Mouse (Mus musculus) forelimb bud, embryonic 11.5 days (tissue): ENCODE measurements at regions not wholly inside any gene's neighbourhood (a gene's known extent, or its start where the extent isn't known, plus 50 kb on each side); places are given as distances from the start of the nearest gene placed in this dataset.
"Not testable (repeated sequence)": the region's sequence is repeated elsewhere in the genome, so short reads cannot be mapped to it uniquely, and the experiment has no call there.

Source experiments
- DNase-seq: peaks from one replicate; pipeline ENCODE4 v3.0.0-alpha.2; 2012; ENCODE audit warnings: low read depth, low spot score

- no peak for DNase-seq
Observed at GRCm38 (mm10) chr9:94133682-94134081, 404.2 kb downstream of the 1190002N15Rik start.

DNA sequence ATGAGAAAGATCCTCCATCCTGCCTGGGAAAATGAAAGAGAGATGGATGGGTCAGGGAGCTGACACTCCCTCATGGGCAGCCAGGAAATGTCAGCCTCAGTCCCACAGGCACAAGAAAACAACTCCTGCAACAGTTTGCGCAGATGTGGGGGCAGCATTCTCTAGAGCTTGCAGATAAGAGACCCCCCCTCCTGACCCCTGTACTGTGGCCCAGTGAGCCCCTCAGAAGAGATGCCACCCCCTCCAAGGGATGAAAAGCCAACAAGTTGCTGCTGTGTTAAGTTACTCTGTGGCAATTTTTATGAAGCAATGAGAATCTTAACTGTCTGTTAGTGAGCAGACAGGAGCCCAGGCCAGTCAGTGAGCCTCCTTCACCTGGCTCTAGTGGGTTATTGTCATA is 406.5 kb downstream of the 1190002N15Rik start:
- DNase-seq: no peak

DNA sequence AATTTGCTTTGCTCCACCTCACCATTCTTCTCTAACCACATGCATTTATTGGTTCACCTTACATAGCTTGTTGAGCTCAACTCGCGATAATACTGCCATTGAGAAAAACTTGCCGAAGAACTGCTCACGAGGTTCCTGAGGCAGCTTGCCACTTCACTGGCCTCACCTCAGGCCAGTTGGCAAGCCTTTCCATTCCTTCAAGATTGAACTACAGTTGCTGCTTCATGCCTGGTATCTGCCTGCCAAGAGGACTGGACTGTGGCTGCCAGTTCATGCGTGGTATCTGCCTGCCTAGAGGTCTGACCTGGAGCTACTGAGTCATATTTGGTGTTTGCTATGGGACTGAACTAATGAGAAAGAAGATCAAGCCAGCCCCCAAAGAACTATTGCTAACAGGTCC is 420.9 kb downstream of the 1190002N15Rik start:
- no peak for DNase-seq

DNA sequence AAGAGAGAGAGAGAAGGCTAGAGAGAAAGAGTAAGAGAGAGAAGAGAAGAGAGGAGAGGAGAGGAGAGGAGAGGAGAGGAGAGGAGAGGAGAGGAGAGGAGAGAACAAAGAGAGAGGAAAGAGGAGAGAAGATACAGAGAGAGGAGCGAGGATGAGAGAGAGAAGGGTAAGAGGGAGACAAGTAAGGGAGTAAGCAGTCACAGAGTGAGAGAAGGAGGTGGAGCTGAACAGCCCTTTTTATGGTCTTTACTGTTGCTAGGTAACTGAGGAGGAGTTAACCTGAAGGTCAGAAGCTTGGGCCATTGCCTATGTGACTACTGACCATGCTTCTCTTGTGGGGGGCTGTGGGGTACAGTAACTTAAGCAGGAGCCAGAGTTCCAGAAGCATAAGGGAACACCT is 430.2 kb downstream of the 1190002N15Rik start:
- not testable (repeated sequence) for DNase-seq

- DNase-seq: no peak
Observed at GRCm38 (mm10) chr9:94104669-94105068, 433.2 kb downstream of the 1190002N15Rik start.

- DNase-seq: no peak
Observed at GRCm38 (mm10) chr9:94101958-94102357, 435.9 kb downstream of the 1190002N15Rik start.

DNA sequence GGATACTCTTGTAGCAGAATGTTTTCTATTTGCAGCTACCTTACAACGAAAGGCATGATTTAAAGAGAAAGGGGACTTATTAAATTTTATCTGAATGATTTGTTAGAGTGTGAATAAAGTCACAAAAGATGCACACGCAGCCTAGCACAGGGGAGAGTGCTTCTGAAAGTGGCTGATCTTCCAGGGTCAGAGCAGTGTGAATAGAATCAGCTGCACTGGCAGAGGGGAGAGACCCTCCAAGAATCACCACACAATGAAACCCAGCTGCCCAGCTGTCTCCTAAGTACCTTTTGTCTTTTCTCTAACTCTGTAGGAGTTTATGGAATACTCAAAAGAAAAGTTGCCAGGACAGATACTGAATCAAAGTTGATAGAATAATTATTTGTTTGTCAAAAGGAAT is 443.1 kb downstream of the 1190002N15Rik start:
- DNase-seq: no peak

- DNase-seq: peak; percentile 8
Observed at GRCm38 (mm10) chr9:94091658-94092225, 446.1 kb downstream of the 1190002N15Rik start.

DNA sequence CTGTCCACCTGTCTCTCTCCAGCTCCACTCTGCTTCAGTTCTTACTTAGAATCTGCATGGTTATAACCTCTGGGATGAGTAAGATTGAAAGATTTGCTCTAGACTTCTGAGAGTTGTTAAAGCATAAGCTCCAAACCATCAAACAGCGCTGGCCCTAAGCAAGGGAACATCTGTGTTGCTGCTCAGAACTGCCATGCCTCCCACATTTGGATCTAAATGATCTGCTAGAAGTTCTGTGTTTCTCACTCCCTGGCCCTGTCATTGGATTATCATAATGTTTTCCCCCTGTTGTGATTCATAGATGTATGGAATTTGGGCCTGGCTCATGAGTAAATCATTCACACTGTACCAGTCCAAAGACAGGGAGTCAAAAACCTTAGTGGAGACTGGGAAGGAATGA is 448.1 kb downstream of the 1190002N15Rik start:
- no peak for DNase-seq

- DNase-seq: no peak
Observed at GRCm38 (mm10) chr9:94083629-94084411, 454.1 kb downstream of the 1190002N15Rik start.

GRCm38 (mm10) chr9:94074904-94075303 is 463.0 kb downstream of the 1190002N15Rik start:
- no peak for DNase-seq

DNA sequence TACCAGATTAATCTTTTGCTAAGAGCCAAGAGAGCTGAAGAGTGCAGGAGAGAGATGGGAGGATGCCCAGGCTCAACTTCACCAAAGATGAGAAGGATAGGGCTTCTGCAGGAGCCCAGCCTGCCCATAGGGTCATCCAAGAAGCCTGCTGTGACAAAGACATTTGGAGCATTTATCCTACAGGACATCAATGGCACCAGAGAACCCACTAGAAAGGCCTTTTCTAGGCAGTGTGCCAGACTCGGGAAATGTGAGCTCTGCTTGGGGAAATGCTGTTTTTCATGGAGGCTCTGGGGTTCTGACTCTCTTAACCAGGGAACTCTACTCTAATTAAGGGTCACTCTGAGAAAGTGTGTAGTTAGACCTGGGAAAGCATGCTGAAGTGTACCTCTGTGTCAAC is 470.8 kb downstream of the 1190002N15Rik start:
- DNase-seq: no peak

DNA sequence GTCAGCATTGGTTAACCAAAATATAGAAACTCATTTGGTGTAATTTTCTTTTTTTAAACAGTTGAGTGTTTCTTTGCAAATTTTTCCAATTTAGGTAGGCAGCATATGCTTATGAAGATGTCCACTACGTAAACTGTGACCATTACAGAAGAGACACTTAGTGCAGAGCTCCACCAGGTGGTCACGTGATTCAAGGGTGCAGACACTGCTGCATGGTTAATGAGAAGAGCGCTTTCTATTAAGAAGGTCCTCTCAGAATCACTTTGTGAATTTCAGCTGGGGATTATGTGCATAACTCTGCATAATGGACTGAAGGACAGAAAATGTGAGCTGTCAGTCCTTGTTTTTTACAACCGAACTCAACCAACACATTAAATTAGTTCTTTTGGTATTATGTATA is 484.7 kb downstream of the 1190002N15Rik start:
- no peak for DNase-seq

DNA sequence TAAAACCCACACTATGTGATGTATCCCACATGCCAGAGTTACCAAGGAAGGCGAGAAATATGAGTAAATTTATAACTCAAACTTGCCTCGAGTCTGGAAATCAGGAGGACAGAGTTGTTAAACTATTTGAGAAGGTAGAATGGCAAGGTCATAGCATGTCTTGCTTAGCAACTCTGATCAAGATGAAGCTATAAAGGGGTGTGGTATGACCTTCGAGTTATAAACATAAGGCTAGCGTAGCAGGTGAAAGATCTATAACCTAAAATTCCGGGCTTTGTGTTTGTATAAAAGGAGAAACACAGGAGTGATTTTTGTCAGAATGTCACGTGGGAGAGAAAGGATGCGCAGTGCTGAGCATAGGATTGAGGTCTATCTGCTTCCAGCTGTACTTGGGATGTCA is 490.0 kb downstream of the 1190002N15Rik start:
- no peak for DNase-seq

- DNase-seq: no peak
Observed at GRCm38 (mm10) chr9:94045462-94046126, 492.3 kb downstream of the 1190002N15Rik start.

- no peak for DNase-seq
Observed at GRCm38 (mm10) chr9:94023761-94024160, 514.1 kb downstream of the 1190002N15Rik start.

GRCm38 (mm10) chr9:94021293-94021903 is 516.5 kb downstream of the 1190002N15Rik start:
- DNase-seq: no peak

GRCm38 (mm10) chr9:94016747-94017487 is 521.0 kb downstream of the 1190002N15Rik start:
- no peak for DNase-seq

- no peak for DNase-seq
Observed at GRCm38 (mm10) chr9:93992216-93992615, 545.7 kb downstream of the 1190002N15Rik start.

DNA sequence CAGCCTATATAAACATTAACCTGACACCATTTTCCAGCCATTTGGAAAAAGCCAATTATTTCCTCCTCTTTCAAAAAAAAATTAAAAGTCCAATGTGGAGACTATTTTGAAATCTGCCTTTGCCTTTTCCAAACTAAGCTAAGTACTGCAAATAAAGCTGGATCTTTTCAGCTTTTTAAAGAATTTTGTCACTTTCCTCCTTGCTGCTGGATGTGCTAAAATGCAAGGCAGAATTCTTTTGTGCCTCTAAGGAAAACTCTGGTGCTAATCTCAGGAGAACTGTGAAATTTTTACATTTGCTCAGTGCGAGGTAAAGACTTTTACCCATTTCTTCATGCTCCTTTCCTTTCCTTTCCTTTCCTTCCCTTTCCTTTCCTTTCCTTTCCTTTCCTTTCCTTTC is 546.7 kb downstream of the 1190002N15Rik start:
- no peak for DNase-seq

- DNase-seq: no peak
Observed at GRCm38 (mm10) chr9:93981136-93981535, 556.7 kb downstream of the 1190002N15Rik start.
